Mouse (Mus musculus) brain, adult 2 months (tissue): ENCODE measurements at regions not wholly inside any gene's neighbourhood (a gene's known extent, or its start where the extent isn't known, plus 50 kb on each side); places are given as distances from the start of the nearest gene placed in this dataset.

Experiments
- DNase-seq: peaks from one replicate; pipeline ENCODE4 v3.0.0; 2011; ENCODE audit warnings: low read depth, low spot score

GRCm38 (mm10) chr1:18389591-18389990 lies 124.7 kb upstream of the Defb41 start:
- DNase-seq: no peak

DNA sequence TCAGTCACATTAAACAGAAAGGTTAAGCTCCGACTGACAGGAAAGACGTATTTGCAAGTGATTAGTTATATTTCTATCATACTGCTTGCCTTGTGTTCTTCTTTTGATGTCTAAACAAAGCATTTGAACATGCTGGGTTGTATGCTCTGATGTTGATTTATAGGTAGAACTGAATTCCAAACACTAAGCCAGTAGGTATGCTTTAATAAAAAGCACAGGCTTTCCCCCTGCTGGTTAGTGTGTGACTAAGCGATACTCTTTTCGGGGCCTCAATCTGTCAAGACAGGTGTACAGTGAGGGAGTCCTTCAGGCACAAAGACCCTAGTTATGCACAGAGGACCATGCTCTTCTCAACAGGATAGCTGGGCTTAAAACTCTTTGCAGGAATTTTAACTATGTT lies 119.1 kb upstream of the Defb41 start:
- DNase-seq: peak; percentile 15

GRCm38 (mm10) chr1:18359951-18360731 lies 95.2 kb upstream of the Defb41 start:
- DNase-seq: peak; percentile 29

DNA sequence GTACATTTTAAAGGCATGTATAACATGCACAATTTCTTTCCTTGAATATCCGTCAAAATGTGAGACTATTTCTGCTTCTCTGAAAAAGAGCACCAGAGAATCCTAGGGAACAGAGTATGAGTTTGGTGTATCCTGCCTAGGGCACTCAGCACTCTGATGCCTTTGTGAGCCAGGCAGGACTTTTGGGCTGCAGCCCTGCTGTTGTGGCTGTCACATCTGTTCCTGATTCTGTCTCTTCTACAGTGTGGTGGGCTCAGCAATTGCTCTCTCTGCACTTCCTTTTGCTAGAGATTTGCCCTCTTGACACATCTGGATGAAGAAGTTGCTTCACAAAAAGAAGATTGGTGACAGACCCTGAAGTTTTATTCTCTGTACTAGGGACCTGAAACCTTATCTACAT lies 73.9 kb upstream of the Defb41 start:
- DNase-seq: no peak
